Mouse (Mus musculus) ES-Bruce4 (cell line): ENCODE results near the gene Aen. TPM values are rescaled to one million over a fixed set of nuclear protein-coding genes. Genes with fewer than 3 reads are reported as not detected.
A peak's percentile ranks its signal among the peaks of the same experiment; 100 is the strongest.

Source experiments
- H3K27ac ChIP-seq: 2 replicates; pipeline ENCODE4 v1.5.1; 2012; ENCODE audit warnings: low read length, inconsistent platforms; ENCODE audit not compliant: insufficient read depth
- H3K27me3 ChIP-seq: 2 replicates; pipeline ENCODE4 v1.6.1; 2012; ENCODE audit warnings: mild to moderate bottlenecking, low read length, inconsistent platforms; ENCODE audit not compliant: control insufficient read depth, poor library complexity, insufficient read depth, severe bottlenecking
- H3K36me3 ChIP-seq: 2 replicates; pipeline ENCODE4 v1.6.1; 2012; ENCODE audit warnings: inconsistent platforms, mild to moderate bottlenecking, low read length, moderate library complexity; ENCODE audit not compliant: control insufficient read depth, poor library complexity, insufficient read depth, severe bottlenecking
- H3K4me1 ChIP-seq: one replicate; pipeline ENCODE4 v1.8.1; 2011; ENCODE audit warnings: low read length; ENCODE audit not compliant: control insufficient read depth, insufficient read depth
- H3K4me3 ChIP-seq: 2 replicates; pipeline ENCODE4 v1.5.1; 2011; ENCODE audit warnings: low read depth, mild to moderate bottlenecking, low read length
- H3K9ac ChIP-seq: 2 replicates; pipeline ENCODE4 v1.6.1; 2012; ENCODE audit warnings: low read depth, mild to moderate bottlenecking, inconsistent platforms; ENCODE audit not compliant: poor library complexity, severe bottlenecking
- H3K9me3 ChIP-seq: replicated peaks from 2 replicates; pipeline ENCODE4 v1.6.1; 2012; ENCODE audit warnings: mild to moderate bottlenecking, low read length, inconsistent platforms; ENCODE audit not compliant: control insufficient read depth, poor library complexity, insufficient read depth, severe bottlenecking
- CTCF ChIP-seq: IDR thresholded peaks from one replicate; pipeline ENCODE4 v1.8.1; 2011; ENCODE audit warnings: low read depth, low read length
- EP300 ChIP-seq: IDR thresholded peaks from 2 replicates; pipeline ENCODE4 v1.6.1; 2011; ENCODE audit warnings: low read depth, low read length; ENCODE audit not compliant: insufficient read depth
- POLR2A ChIP-seq: IDR thresholded peaks from one replicate; pipeline ENCODE4 v1.8.1; 2011; ENCODE audit warnings: low read length; ENCODE audit not compliant: insufficient read depth
- polyA plus RNA-seq: library from polyadenylated mRNA; stranded (reverse); fragments of >200 nt; gene quantifications from 2 replicates; pipeline ENCODE4 v1.2.4, GENCODE M21; 2011; ENCODE audit warnings: low read depth; ENCODE audit not compliant: missing spikeins, insufficient read depth, insufficient read length

Aen gene
- polyA plus RNA-seq, 1 experiment: 121 TPM

GRCm38 (mm10) chr7:78863796-78864445 is 31.7 kb upstream of the Aen start:
- Histone ChIP-seq H3K27ac (no peak overlapping the region), H3K4me3 (no peak overlapping the region), H3K9me3 (no peaks in the 10 kb centered on the region), H3K4me1 (no peaks in the 10 kb centered on the region), H3K9ac (no peak overlapping the region), H3K36me3 (no peaks in the 10 kb centered on the region), H3K27me3 (no peaks in the 10 kb centered on the region; the same call in 1 of the 2 replicates)
- TF ChIP-seq CTCF (no peak), EP300 (no peak), POLR2A (no peak)

GRCm38 (mm10) chr7:78864446-78864802 is 31.2 kb upstream of the Aen start:
- TF ChIP-seq EP300 (no peak), POLR2A (no peak), CTCF (no peak)
- H3K9ac ChIP-seq: no peak overlapping the region
- H3K4me3 ChIP-seq: no peak overlapping the region
- H3K36me3 ChIP-seq: no peaks in the 10 kb centered on the region
- H3K27me3 ChIP-seq: no peaks in the 10 kb centered on the region; the same call in 1 of the 2 replicates
- H3K4me1 ChIP-seq: no peaks in the 10 kb centered on the region
- no peak overlapping the region for H3K27ac ChIP-seq
- H3K9me3 ChIP-seq: no peaks in the 10 kb centered on the region

DNA sequence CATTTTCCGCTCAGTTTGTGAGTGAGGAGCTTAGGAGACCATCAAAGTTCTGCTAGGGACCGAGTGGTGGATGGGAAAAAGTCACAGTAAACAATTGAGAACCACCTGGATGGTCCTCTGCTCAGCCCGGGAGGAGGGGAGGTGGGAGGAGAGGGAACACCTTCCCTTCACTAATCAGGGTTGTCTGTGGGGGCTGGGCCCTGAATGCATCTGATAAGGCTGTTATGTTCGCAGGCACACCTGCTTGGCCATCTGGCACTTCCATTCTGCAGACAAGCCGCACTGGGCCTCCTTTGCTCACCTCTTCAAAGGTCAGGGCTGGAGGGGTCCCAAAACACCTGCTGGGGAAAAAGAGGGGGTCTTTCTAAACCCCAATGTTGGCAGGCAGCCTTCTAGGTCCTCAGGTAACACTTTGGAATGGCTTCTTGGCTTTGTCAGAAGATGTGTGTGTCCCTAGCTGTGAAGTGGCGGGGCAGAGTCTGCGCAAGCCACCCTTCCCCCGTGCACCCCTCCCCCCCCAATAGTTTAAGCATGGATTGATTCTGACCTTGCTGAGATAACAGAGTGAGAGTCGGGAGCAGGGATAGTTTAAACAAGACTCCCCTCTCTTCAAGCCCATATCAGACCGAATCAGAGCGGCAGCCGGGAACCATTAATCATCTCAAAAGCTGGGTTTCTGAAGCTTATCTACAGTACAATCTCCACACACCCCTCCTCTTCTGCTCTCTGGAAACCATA is 30.3 kb upstream of the Aen start:
- no peaks in the 10 kb centered on the region for H3K36me3 ChIP-seq
- H3K4me1 ChIP-seq: no peaks in the 10 kb centered on the region
- peak; percentile 78 for TF ChIP-seq EP300
- TF ChIP-seq CTCF: no peak
- H3K9ac ChIP-seq: no peak overlapping the region
- no peak overlapping the region for H3K27ac ChIP-seq
- H3K27me3 ChIP-seq: no peaks in the 10 kb centered on the region; the same call in 1 of the 2 replicates
- H3K9me3 ChIP-seq: no peaks in the 10 kb centered on the region
- no peak overlapping the region for H3K4me3 ChIP-seq

- no peak overlapping the region for H3K27ac ChIP-seq
- H3K36me3 ChIP-seq: no peaks in the 10 kb centered on the region
- H3K9ac ChIP-seq: no peak overlapping the region
- H3K4me1 ChIP-seq: no peaks in the 10 kb centered on the region
- H3K27me3 ChIP-seq: no peaks in the 10 kb centered on the region
- TF ChIP-seq CTCF (no peak), EP300 (no peak), POLR2A (no peak)
- no peak overlapping the region for H3K4me3 ChIP-seq
- H3K9me3 ChIP-seq: no peaks in the 10 kb centered on the region
Observed at GRCm38 (mm10) chr7:78868731-78869130, 26.9 kb upstream of the Aen start.

DNA sequence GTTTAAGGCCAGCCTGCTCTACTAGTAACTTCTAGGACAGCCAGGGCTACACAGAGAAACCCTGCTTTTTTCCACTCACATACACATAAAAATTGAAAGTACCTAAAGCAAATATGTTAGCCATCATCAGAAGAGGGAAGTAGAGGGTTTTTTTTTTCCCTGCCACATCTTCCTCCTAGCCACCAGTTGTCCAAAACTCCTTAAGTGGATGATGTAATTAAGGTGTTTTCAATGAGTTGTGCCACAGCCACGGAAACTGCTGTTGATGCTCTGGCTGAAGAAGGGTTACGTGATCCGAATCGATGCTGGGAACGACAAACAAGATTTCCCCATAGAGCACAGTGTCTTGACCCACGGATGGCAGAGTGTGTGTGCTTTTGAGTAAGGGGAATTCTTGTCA is 23.3 kb upstream of the Aen start:
- TF ChIP-seq EP300: no peak
- no peak for TF ChIP-seq POLR2A
- TF ChIP-seq CTCF: no peak
- no peak overlapping the region for H3K4me3 ChIP-seq
- H3K27me3 ChIP-seq: no peaks in the 10 kb centered on the region
- no peaks in the 10 kb centered on the region for H3K4me1 ChIP-seq
- H3K27ac ChIP-seq: no peak overlapping the region
- no peak overlapping the region for H3K9ac ChIP-seq
- no peaks in the 10 kb centered on the region for H3K36me3 ChIP-seq
- no peaks in the 10 kb centered on the region for H3K9me3 ChIP-seq

DNA sequence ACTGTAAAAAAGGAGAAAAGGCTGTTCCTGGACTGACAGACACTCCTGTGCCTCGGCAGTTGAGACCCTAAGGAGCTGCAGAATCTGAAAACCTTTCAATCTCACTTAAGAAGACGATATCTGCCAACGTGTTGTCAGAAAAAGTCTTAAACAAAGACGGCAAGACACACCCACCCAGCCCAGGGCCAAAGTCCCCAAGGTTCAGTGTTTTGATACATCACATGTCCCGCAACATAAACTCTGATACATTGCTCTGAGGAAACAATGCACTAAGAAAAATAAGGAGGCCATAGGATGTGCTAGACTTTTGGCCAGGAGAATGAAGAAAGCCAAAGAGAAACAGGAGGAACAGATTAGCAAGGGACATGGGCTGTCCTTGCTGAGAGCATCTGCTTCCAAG is 22.8 kb upstream of the Aen start:
- Histone ChIP-seq H3K27ac (no peak overlapping the region), H3K4me1 (no peaks in the 10 kb centered on the region), H3K36me3 (no peaks in the 10 kb centered on the region), H3K9ac (no peak overlapping the region), H3K4me3 (no peak overlapping the region), H3K27me3 (no peaks in the 10 kb centered on the region), H3K9me3 (no peaks in the 10 kb centered on the region)
- TF ChIP-seq CTCF (no peak), EP300 (no peak), POLR2A (no peak)
